Mouse (Mus musculus): Measurements from ENCODE around the gene 6430550D23Rik.

GRCm38 (mm10) chr2:155974087-155974731 is 33.6 kb downstream of the 6430550D23Rik start:
- TF ChIP-seq CTCF (IDR thresholded peaks at IDR 0.05; ENCODE audit: control insufficient read depth, insufficient read depth, insufficient read length) (no peak), FOSL1 (IDR thresholded peaks at IDR 0.05; ENCODE audit: insufficient read depth, low read length, poor library complexity, severe bottlenecking) (no peak), MAX (IDR thresholded peaks at IDR 0.05) (no peak), USF1 (IDR thresholded peaks at IDR 0.05; ENCODE audit: low read depth) (no peak), CEBPB (IDR thresholded peaks at IDR 0.05; ENCODE audit: low read depth) (no peak)

All from C2C12 (cell line).